Mouse (Mus musculus): ENCODE data around the gene Elane. TPM values are rescaled to one million over a fixed set of nuclear protein-coding genes. Genes with fewer than 3 reads are reported as not detected.
A peak's percentile ranks its signal among the peaks of the same experiment; 100 is the strongest.

Elane gene
- polyA plus RNA-seq, 1 experiment: 23.2 TPM

- peaks cover 73% of the 10 kb centered on the region for H3K4me1 ChIP-seq
- TF ChIP-seq GATA1 (IDR thresholded peaks at IDR 0.05; ENCODE audit: borderline replicate concordance, low read length) (no peak), FLI1 (IDR thresholded peaks at IDR 0.05; ENCODE audit: low read length) (no peak)
- H3K36me3 ChIP-seq (replicated peaks; ENCODE audit: low read length): peaks cover 34% of the 10 kb centered on the region
- peaks cover under 1% of the 10 kb centered on the region for H3K27me3 ChIP-seq (replicated peaks)
- peak within 1 kb of the TSS; percentile 95 for H3K4me3 ChIP-seq (replicated peaks)
- H3K9me3 ChIP-seq: 0 out of 2 replicates have a peak, but pooled peaks cover under 1% of the 10 kb centered on the region
Measured at GRCm38 (mm10) chr10:79926491-79927323, 40.7 kb downstream of the Elane start, which contains the start of gene Arid3a. TSS of gene Arid3a (plus strand) at chr10:79927043.

DNA sequence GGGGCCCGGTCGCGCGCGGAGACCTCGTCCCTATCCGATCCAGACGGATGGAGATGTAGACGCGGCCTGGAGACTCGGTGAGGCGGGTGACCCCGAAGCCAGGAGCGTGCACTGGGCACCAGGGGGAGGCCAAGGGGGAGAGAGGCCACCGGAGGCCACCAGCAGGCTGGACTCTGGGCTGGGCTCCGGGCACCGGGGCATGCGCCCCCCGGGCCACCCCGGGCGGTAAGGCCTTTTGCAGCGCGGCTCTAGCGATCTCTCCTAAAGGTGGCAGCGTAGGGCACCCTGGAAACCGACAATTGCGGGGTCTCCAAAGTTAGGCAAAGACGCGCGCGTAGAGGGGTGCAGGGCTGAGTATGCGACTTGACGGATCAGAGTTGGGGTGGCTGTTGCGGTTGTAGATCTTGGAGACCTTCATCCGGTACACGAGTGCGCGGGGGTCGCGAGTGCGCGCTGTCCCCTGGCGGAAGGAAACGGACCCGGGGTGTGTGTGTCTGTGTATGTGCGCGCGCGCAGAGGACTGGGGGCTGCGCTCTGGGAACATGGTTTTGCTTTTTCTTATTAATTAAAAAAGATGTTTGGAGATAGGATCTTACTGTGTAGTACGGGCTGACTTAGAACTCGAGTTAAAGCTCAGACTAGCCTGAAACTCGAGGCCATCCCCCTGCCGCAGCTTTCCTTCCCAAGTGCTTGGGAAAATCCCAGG lies 41.4 kb downstream of the Elane start:
- Histone ChIP-seq H3K4me1 (peaks cover 76% of the 10 kb centered on the region), H3K9me3 (no peaks in the 10 kb centered on the region), H3K4me3 (replicated peaks) (peak overlapping the region; percentile 95), H3K27me3 (replicated peaks) (no peaks in the 10 kb centered on the region), H3K36me3 (replicated peaks; ENCODE audit: low read length) (peaks cover 35% of the 10 kb centered on the region)
- TF ChIP-seq FLI1 (IDR thresholded peaks at IDR 0.05; ENCODE audit: low read length): no peak
- no peak for TF ChIP-seq GATA1 (IDR thresholded peaks at IDR 0.05; ENCODE audit: borderline replicate concordance, low read length)

GRCm38 (mm10) chr10:79928030-79928694 lies 42.1 kb downstream of the Elane start:
- TF ChIP-seq GATA1 (IDR thresholded peaks at IDR 0.05; ENCODE audit: borderline replicate concordance, low read length) (no peak), FLI1 (IDR thresholded peaks at IDR 0.05; ENCODE audit: low read length) (no peak)
- H3K4me1 ChIP-seq: peaks cover 76% of the 10 kb centered on the region
- no peaks in the 10 kb centered on the region for H3K27me3 ChIP-seq (replicated peaks)
- peak overlapping the region; percentile 95 for H3K4me3 ChIP-seq (replicated peaks)
- no peaks in the 10 kb centered on the region for H3K9me3 ChIP-seq
- H3K36me3 ChIP-seq (replicated peaks; ENCODE audit: low read length): peaks cover 37% of the 10 kb centered on the region

DNA sequence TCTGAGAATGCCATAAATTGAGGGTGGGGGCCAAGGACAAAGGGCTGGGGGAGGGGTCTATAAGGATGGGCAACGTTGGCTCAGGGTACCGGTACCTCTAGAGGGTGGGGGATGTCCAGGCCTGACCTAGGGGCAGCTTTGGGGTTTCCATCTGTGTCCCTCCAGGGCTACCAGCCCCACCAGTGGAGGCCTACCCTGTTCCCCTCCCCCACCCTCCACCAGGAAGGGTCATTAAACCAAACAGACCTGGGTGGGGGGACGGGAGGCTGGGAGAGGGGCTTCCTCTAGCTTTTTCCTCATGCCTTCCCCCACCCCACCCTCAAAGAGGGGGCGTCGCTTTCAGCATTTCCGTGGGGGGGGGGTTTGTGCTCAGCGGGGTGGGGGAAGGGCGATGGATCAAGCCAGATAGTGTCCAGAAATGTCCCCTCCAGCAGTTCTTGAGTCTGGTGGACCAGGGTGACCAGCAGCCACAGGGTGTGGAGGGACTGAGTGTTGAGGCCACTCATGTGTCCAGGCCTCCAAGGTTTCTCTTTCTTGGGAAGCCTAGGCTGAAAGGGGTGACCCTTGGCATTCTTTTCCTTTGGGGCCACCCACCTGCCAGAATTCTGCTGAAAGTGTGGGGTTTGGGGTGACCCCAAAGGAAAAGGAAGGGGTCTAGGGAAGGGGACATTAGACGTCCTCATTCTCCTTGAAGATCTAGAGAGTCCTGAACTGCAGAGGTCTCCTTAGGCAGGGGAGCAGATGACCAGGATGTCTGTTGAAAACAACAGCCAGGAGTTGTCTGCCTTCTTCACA lies 43.1 kb downstream of the Elane start:
- Histone ChIP-seq H3K4me3 (replicated peaks) (peak overlapping the region; percentile 95), H3K9me3 (no peaks in the 10 kb centered on the region), H3K36me3 (replicated peaks; ENCODE audit: low read length) (peaks cover 46% of the 10 kb centered on the region), H3K4me1 (peaks cover 76% of the 10 kb centered on the region), H3K27me3 (replicated peaks) (no peaks in the 10 kb centered on the region)
- TF ChIP-seq GATA1 (IDR thresholded peaks at IDR 0.05; ENCODE audit: borderline replicate concordance, low read length): no peak
- TF ChIP-seq FLI1 (IDR thresholded peaks at IDR 0.05; ENCODE audit: low read length): no peak

DNA sequence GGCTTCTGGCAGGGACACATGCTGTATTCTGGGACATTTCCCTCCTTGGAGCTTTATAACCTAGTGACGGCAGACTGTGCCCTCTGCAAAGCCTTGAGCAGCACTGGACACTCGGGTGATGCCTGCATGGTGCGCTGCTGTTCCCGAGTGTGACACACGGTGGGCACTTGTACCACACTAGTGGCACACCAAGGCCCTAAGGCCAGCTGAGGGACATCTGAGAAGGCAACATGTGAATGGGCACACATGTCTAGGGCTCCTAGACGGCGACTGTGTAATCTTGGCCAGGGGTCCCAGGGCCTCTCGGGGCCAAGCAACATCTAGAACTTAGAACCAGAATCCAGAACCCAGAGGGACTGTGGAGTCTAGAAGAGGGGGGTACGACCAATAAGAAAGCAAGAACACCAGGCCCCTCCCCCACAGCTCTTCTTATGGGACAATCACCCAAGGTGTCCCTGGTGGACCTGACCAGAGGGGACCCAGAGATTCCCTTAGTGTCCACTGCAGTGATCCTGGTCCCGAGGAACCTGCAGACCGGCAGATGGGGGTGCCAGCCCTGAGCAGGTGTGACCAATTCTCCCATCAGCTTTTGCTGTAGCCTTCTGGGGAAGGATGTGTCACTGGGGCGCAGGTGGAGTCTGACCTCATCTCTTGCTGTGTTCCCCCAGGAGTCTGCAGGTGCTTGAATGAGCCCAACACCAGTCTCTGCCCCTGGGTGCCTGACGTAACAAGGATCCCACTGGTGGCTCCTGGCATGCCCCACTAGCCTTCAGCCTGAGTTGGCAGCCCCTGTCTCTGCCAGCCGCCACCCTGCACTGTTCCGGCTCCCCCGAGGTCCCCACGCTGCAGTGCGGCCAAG lies 44.1 kb downstream of the Elane start:
- H3K9me3 ChIP-seq: no peaks in the 10 kb centered on the region
- H3K36me3 ChIP-seq (replicated peaks; ENCODE audit: low read length): peaks cover 57% of the 10 kb centered on the region
- TF ChIP-seq GATA1 (IDR thresholded peaks at IDR 0.05; ENCODE audit: borderline replicate concordance, low read length) (no peak), FLI1 (IDR thresholded peaks at IDR 0.05; ENCODE audit: low read length) (no peak)
- H3K27me3 ChIP-seq (replicated peaks): no peaks in the 10 kb centered on the region
- peaks cover 79% of the 10 kb centered on the region for H3K4me1 ChIP-seq
- peak overlapping the region; percentile 95 for H3K4me3 ChIP-seq (replicated peaks)

- Histone ChIP-seq H3K36me3 (replicated peaks; ENCODE audit: low read length) (peaks cover 63% of the 10 kb centered on the region), H3K4me3 (replicated peaks) (peak overlapping the region; percentile 56), H3K9me3 (no peaks in the 10 kb centered on the region), H3K4me1 (peaks cover 79% of the 10 kb centered on the region), H3K27me3 (replicated peaks) (no peaks in the 10 kb centered on the region)
- TF ChIP-seq FLI1 (IDR thresholded peaks at IDR 0.05; ENCODE audit: low read length) (no peak), GATA1 (IDR thresholded peaks at IDR 0.05; ENCODE audit: borderline replicate concordance, low read length) (no peak)
Measured at GRCm38 (mm10) chr10:79930826-79931186, 44.8 kb downstream of the Elane start.

- Histone ChIP-seq H3K36me3 (replicated peaks; ENCODE audit: low read length) (peaks cover 73% of the 10 kb centered on the region), H3K9me3 (no peaks in the 10 kb centered on the region), H3K27me3 (replicated peaks) (no peaks in the 10 kb centered on the region), H3K4me3 (replicated peaks) (no peak overlapping the region), H3K4me1 (peaks cover 82% of the 10 kb centered on the region)
- no peak for TF ChIP-seq GATA1 (IDR thresholded peaks at IDR 0.05; ENCODE audit: borderline replicate concordance, low read length)
Measured at GRCm38 (mm10) chr10:79931797-79932196, 45.8 kb downstream of the Elane start.

DNA sequence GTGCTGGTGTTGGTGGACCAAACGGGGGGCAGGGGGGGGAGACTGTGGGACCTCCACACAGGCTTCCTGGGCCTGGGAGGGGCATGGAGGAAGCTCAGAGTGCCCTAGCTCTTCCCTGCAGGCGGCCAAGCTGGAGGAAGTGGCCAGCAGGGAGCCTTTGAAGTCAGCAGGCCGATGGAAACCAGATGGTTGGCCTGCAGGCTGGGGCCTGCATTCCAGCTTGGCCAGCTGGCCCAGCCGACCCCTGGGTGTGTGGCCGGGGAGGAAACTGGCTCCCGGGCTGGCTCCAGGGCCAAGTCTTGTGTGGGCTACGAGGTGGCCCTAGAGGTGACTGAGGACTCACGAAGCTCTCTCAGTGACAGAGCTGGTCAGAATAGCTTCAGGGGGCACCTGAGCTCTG lies 46.7 kb downstream of the Elane start:
- no peak overlapping the region for H3K4me3 ChIP-seq (replicated peaks)
- H3K36me3 ChIP-seq (replicated peaks; ENCODE audit: low read length): peaks cover 82% of the 10 kb centered on the region
- peaks cover 91% of the 10 kb centered on the region for H3K4me1 ChIP-seq
- H3K9me3 ChIP-seq: no peaks in the 10 kb centered on the region
- no peak for TF ChIP-seq FLI1 (IDR thresholded peaks at IDR 0.05; ENCODE audit: low read length)
- TF ChIP-seq GATA1 (IDR thresholded peaks at IDR 0.05; ENCODE audit: borderline replicate concordance, low read length): no peak
- H3K27me3 ChIP-seq (replicated peaks): no peaks in the 10 kb centered on the region
